Mouse (Mus musculus) lung, embryonic 14.5 days (tissue): ENCODE results near the gene Erc2. TPM values are rescaled to one million over a fixed set of nuclear protein-coding genes. Genes with fewer than 3 reads are reported as not detected.

Experiments used
- ATAC-seq: fragments of 200-750 bp; cut with Nextera tagmentation; 2 replicates; pipeline ENCODE4 v1.8.0; 2017; ENCODE audit warnings: mild to moderate bottlenecking, moderate TSS enrichment, moderate library complexity; ENCODE audit not compliant: insufficient read depth
- DNase-seq: peaks from one replicate; pipeline ENCODE4 v3.0.0-alpha.2; 2015
- H3K27ac ChIP-seq: fragments of 300-500 bp; sonication (generic); 2 replicates; pipeline ENCODE4 v1.5.1; 2014; ENCODE audit warnings: low read depth, mild to moderate bottlenecking, moderate library complexity
- H3K27me3 ChIP-seq: fragments of 300-500 bp; sonication (generic); 2 replicates; pipeline ENCODE4 v1.6.1; 2014; ENCODE audit warnings: low read length, control low read depth; ENCODE audit not compliant: insufficient read depth
- H3K36me3 ChIP-seq: fragments of 300-500 bp; sonication (generic); 2 replicates; pipeline ENCODE4 v1.6.1; 2014; ENCODE audit warnings: control low read depth; ENCODE audit not compliant: insufficient read depth
- H3K4me1 ChIP-seq: fragments of 300-500 bp; sonication (generic); 2 replicates; pipeline ENCODE4 v1.6.1; 2014; ENCODE audit warnings: antibody characterized with exemption, control low read depth; ENCODE audit not compliant: insufficient read depth
- H3K4me2 ChIP-seq: fragments of 300-500 bp; sonication (generic); 2 replicates; pipeline ENCODE4 v1.6.1; 2014; ENCODE audit warnings: mild to moderate bottlenecking
- H3K4me3 ChIP-seq: fragments of 300-500 bp; sonication (generic); 2 replicates; pipeline ENCODE4 v1.5.1; 2014; ENCODE audit warnings: low read depth, low read length
- H3K9ac ChIP-seq: fragments of 300-500 bp; sonication (generic); 2 replicates; pipeline ENCODE4 v1.6.1; 2014
- H3K9me3 ChIP-seq: fragments of 300-500 bp; sonication (generic); 2 replicates; pipeline ENCODE4 v1.6.1; 2016; ENCODE audit warnings: low read depth, low read length, control low read depth
- CTCF ChIP-seq: IDR thresholded peaks from 2 replicates; pipeline ENCODE4 v1.5.1; 2016; ENCODE audit warnings: antibody characterized with exemption, low read depth
- WGBS: fragments of 180-500 bp; shearing (Covaris S2); extraction: QIAGEN DNeasy Blood & Tissue Kit; methylation state at CpG from one replicate; pipeline ENCODE4 v1.1.7; 2014; 5-methylcytosine and 5-hydroxymethylcytosine counted together
- polyA plus RNA-seq: library from polyadenylated mRNA; unstranded; fragments of >200 nt; fragmentation: Nextera tagmentation; extraction: Ambion mirVana; gene quantifications from 2 replicates; pipeline ENCODE4 v1.2.1, GENCODE M21; 2014

The Erc2 gene
- polyA plus RNA-seq, 1 experiment from 2014 or later: 2.1 TPM

DNA sequence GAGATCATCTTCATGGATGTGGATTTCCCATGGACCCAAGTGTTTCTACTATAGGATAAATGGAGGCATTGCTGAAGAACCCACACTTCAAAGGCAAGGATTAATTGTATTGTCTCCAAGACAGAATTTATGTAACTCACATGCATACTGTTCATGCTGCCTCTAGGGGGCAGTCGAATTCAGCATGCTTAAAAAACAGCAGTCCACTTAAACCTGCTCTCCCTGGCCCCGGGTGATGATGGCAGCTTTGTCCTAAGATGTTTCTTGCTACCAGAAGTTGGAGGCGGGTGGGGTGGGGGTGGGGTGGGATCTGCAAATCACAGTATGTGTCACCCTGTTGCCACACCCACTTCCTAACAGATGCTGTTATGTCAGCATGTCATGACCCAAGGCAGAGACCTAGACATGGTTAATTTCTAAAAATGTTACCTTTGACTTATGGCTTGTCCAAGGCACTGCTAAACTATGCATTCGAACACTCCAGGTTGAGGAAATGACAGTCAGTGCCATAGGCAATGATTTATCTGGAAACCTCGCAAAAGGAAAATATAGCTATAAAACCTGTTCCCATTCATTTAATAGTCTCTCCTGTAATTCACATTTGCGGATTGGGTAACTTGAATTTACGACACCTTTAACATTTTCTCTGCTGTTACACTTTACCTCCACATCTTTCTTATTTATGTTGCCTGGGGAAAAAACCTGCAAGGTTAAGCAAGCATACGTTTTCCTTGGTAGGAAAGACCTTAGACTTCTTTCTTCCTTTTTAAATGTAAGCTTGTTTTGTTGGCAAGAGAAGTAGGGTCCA is 467.6 kb downstream of the Erc2 start:
- TF ChIP-seq CTCF: peak; percentile 71
- no peak overlapping the region for H3K4me2 ChIP-seq
- no peak overlapping the region for H3K27ac ChIP-seq
- H3K4me3 ChIP-seq: no peak overlapping the region
- H3K9ac ChIP-seq: no peak overlapping the region
- H3K36me3 ChIP-seq: no peaks in the 10 kb centered on the region
- H3K27me3 ChIP-seq: no peaks in the 10 kb centered on the region
- ATAC-seq: no peak
- no peaks in the 10 kb centered on the region for H3K9me3 ChIP-seq
- WGBS: 60% methylated on average over 8 of the region's 8 CpGs
- H3K4me1 ChIP-seq: no peaks in the 10 kb centered on the region
- DNase-seq: peak; percentile 80

GRCm38 (mm10) chr14:28091367-28091766 is 469.1 kb downstream of the Erc2 start:
- WGBS: 84% methylated on average over 1 of the region's 1 CpGs

GRCm38 (mm10) chr14:28093214-28093613 is 471.0 kb downstream of the Erc2 start:
- Histone ChIP-seq H3K9me3 (no peaks in the 10 kb centered on the region), H3K27me3 (no peaks in the 10 kb centered on the region), H3K9ac (no peak overlapping the region), H3K27ac (no peak overlapping the region), H3K36me3 (no peaks in the 10 kb centered on the region), H3K4me1 (no peaks in the 10 kb centered on the region), H3K4me3 (no peak overlapping the region), H3K4me2 (no peak overlapping the region)
- TF ChIP-seq CTCF: peak; percentile 45
- ATAC-seq (no peak), DNase-seq (peak; percentile 41)
- 43% methylated on average over 4 of the region's 4 CpGs for WGBS

More at GRCm38 (mm10) chr14:28091367-28091766, 469.1 kb downstream of the Erc2 start:
- no peaks in the 10 kb centered on the region for H3K27me3 ChIP-seq
- H3K9me3 ChIP-seq: no peaks in the 10 kb centered on the region
- no peak overlapping the region for H3K9ac ChIP-seq
- DNase-seq (no peak), ATAC-seq (no peak)
- no peak for TF ChIP-seq CTCF
- H3K27ac ChIP-seq: no peak overlapping the region
- no peak overlapping the region for H3K4me2 ChIP-seq
- no peaks in the 10 kb centered on the region for H3K36me3 ChIP-seq
- H3K4me3 ChIP-seq: no peak overlapping the region
- no peaks in the 10 kb centered on the region for H3K4me1 ChIP-seq

GRCm38 (mm10) chr14:28093913-28094312 is 471.7 kb downstream of the Erc2 start:
- H3K36me3 ChIP-seq: no peaks in the 10 kb centered on the region
- TF ChIP-seq CTCF: no peak
- no peak for DNase-seq

DNA sequence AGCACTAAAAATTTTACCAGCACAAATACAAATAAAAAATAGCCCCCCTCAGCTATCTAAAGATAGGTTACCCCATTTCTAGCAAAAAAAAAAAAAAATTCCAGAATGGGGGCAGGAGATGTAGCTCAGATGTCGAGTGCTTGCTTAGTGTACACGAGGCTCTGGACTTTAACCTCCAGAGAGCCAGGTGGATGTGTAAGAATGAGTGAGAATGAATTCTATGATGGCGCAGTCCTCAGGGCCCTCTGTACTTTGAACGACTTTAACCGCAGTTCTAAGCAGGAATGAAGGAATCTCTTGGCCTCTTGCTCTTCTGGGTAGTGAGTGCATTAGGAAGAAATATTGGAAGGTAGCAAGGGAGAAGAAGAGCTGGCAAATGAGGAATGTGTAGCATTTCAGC is 476.9 kb downstream of the Erc2 start:
- ATAC-seq: no peak
- WGBS: 64% methylated on average over 5 of the region's 5 CpGs
- H3K4me3 ChIP-seq: no peak overlapping the region
- H3K9me3 ChIP-seq: no peaks in the 10 kb centered on the region
- H3K4me2 ChIP-seq: no peak overlapping the region
- H3K27ac ChIP-seq: no peak overlapping the region
- no peaks in the 10 kb centered on the region for H3K27me3 ChIP-seq
- H3K36me3 ChIP-seq: no peaks in the 10 kb centered on the region
- no peaks in the 10 kb centered on the region for H3K4me1 ChIP-seq
- DNase-seq: no peak
- no peak for TF ChIP-seq CTCF
- H3K9ac ChIP-seq: no peak overlapping the region

More at GRCm38 (mm10) chr14:28093913-28094312, 471.7 kb downstream of the Erc2 start:
- WGBS: 79% methylated on average over 1 of the region's 1 CpGs
- H3K27me3 ChIP-seq: no peaks in the 10 kb centered on the region
- no peaks in the 10 kb centered on the region for H3K4me1 ChIP-seq
- H3K9ac ChIP-seq: no peak overlapping the region
- H3K4me2 ChIP-seq: no peak overlapping the region
- H3K27ac ChIP-seq: no peak overlapping the region
- H3K4me3 ChIP-seq: no peak overlapping the region
- no peaks in the 10 kb centered on the region for H3K9me3 ChIP-seq
- ATAC-seq: no peak

GRCm38 (mm10) chr14:28113121-28113520 is 490.9 kb downstream of the Erc2 start:
- H3K9ac ChIP-seq: no peak overlapping the region
- H3K9me3 ChIP-seq: no peaks in the 10 kb centered on the region
- 64% methylated on average over 2 of the region's 2 CpGs for WGBS
- H3K4me2 ChIP-seq: no peak overlapping the region
- TF ChIP-seq CTCF: no peak
- no peak for ATAC-seq
- DNase-seq: no peak
- H3K4me1 ChIP-seq: no peaks in the 10 kb centered on the region
- H3K27ac ChIP-seq: no peak overlapping the region
- no peaks in the 10 kb centered on the region for H3K36me3 ChIP-seq
- H3K4me3 ChIP-seq: no peak overlapping the region
- no peaks in the 10 kb centered on the region for H3K27me3 ChIP-seq

DNA sequence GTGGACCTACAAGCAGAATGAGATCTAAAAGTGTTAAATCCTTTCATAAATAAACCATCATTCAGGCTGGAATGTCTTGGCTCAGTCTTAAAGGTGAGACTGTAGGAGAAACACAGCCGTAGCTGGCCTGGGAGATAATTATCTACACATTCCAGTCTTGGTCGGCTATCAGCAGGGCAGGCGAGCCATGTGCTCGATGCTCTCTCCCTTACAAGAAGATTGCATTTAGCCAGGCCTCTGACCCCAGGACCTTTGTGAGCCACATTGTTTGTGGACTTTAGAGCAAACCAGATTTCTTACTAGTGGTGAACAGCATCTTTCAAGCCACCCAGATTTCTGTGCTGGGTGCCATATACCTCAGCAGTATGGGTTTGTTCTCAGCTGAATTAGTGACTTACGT is 498.6 kb downstream of the Erc2 start:
- TF ChIP-seq CTCF: no peak
- no peaks in the 10 kb centered on the region for H3K9me3 ChIP-seq
- H3K9ac ChIP-seq: no peak overlapping the region
- no peak overlapping the region for H3K27ac ChIP-seq
- H3K4me2 ChIP-seq: no peak overlapping the region
- WGBS: 32% methylated on average over 5 of the region's 5 CpGs
- ATAC-seq: no peak
- no peaks in the 10 kb centered on the region for H3K4me1 ChIP-seq
- no peaks in the 10 kb centered on the region for H3K36me3 ChIP-seq
- DNase-seq: no peak
- H3K4me3 ChIP-seq: no peak overlapping the region
- no peaks in the 10 kb centered on the region for H3K27me3 ChIP-seq
